Mouse (Mus musculus) ES-E14 (cell line): ENCODE data around the gene Hspbp1. TPM values are rescaled to one million over a fixed set of nuclear protein-coding genes. Genes with fewer than 3 reads are reported as not detected.

Source experiments
- DNase-seq: peaks from one replicate; pipeline ENCODE4 v3.0.0-alpha.2; 2013; ENCODE audit warnings: low read depth, low spot score
- H3K27ac ChIP-seq: 2 replicates; pipeline ENCODE4 v1.5.1; 2012; ENCODE audit warnings: low read depth, mild to moderate bottlenecking, low read length, moderate library complexity, mixed read lengths; ENCODE audit not compliant: poor library complexity, insufficient read depth, severe bottlenecking
- H3K36me3 ChIP-seq: 2 replicates; pipeline ENCODE4 v1.6.1; 2012; ENCODE audit warnings: mild to moderate bottlenecking, low read length, moderate library complexity, mixed read lengths; ENCODE audit not compliant: control insufficient read depth, poor library complexity, insufficient read depth, severe bottlenecking
- H3K4me1 ChIP-seq, 2 experiments: fragments of 150-350 bp in 1 of 2; sonication (generic) in 1 of 2; 2 replicates each; pipeline ENCODE4 v1.6.1; 2012; ENCODE audit warnings: low read length in 2 of 2, mild to moderate bottlenecking in 1 of 2, mixed read lengths in 1 of 2; ENCODE audit not compliant: control insufficient read depth in 2 of 2, insufficient read depth in 2 of 2, poor library complexity in 1 of 2
- H3K4me3 ChIP-seq, 2 experiments: fragments of 150-350 bp in 1 of 2; sonication (generic) in 1 of 2; 2 replicates each; pipeline ENCODE4 v1.5.1; 2012; ENCODE audit warnings: low read length in 2 of 2, low read depth in 1 of 2, mild to moderate bottlenecking in 1 of 2, mixed read lengths in 1 of 2; ENCODE audit not compliant: insufficient read depth in 1 of 2, poor library complexity in 1 of 2, severe bottlenecking in 1 of 2
- H3K9ac ChIP-seq: 2 replicates; pipeline ENCODE4 v1.6.1; 2012; ENCODE audit warnings: low read depth, mild to moderate bottlenecking, low read length, mixed read lengths; ENCODE audit not compliant: poor library complexity, insufficient read depth, severe bottlenecking
- H3K9me3 ChIP-seq: fragments of 150-350 bp; sonication (generic); 2 replicates; pipeline ENCODE4 v1.6.1; 2012; ENCODE audit warnings: low read depth, mild to moderate bottlenecking, low read length; ENCODE audit not compliant: control insufficient read depth, insufficient read depth
- CHD2 ChIP-seq: IDR thresholded peaks from 2 replicates; pipeline ENCODE4 v1.6.1; 2014; ENCODE audit warnings: mild to moderate bottlenecking, low read depth, low read length, inconsistent platforms
- HCFC1 ChIP-seq: IDR thresholded peaks from 2 replicates; pipeline ENCODE4 v1.6.1; 2012; ENCODE audit warnings: low read length, inconsistent platforms, borderline replicate concordance; ENCODE audit not compliant: insufficient read depth
- MAFK ChIP-seq: IDR thresholded peaks from 2 replicates; pipeline ENCODE4 v1.6.1; 2014; ENCODE audit warnings: mild to moderate bottlenecking, low read depth, low read length, inconsistent platforms; ENCODE audit not compliant: insufficient read depth
- in situ Hi-C, 2 experiments: fragments of 600-800 bp; cut with MboI; formaldehyde crosslinking; loops; one replicate each; pipeline ENCODE4 v1.15.1; 2025; ENCODE audit warnings: low sequenced_read_pairs in 2 of 2, inconsistent platforms in 1 of 2; ENCODE audit not compliant: unreplicated experiment in 2 of 2
- total RNA-seq: library from RNA; depleted of rRNA; stranded (reverse); fragments of 300-350 nt; gene quantifications from 2 replicates; pipeline ENCODE4 v1.2.3, GENCODE M21; 2012; rRNA removed

The Hspbp1 gene
- total RNA-seq, 1 experiment = 61.2 TPM

- no peaks in the 10 kb centered on the region for H3K9me3 ChIP-seq
- no peak overlapping the region for H3K9ac ChIP-seq
Observed at GRCm38 (mm10) chr7:4611921-4612341, 72.9 kb downstream of the Hspbp1 start.

GRCm38 (mm10) chr7:4611511-4611910 is 73.4 kb downstream of the Hspbp1 start:
- Histone ChIP-seq H3K9me3 (no peaks in the 10 kb centered on the region), H3K4me3 (no peak overlapping the region), H3K36me3 (no peaks in the 10 kb centered on the region), H3K27ac (no peak overlapping the region), H3K4me1 (peaks cover 0 to 2% of the 10 kb centered on the region in 2 experiments; a peak in 1 of 4 replicates), H3K9ac (no peak overlapping the region)
- no peak for DNase-seq
- in situ Hi-C loops = no loop called here
- TF ChIP-seq HCFC1 = no peak
- TF ChIP-seq MAFK = no peak

More at GRCm38 (mm10) chr7:4611921-4612341, 72.9 kb downstream of the Hspbp1 start:
- H3K27ac ChIP-seq = no peak overlapping the region
- TF ChIP-seq HCFC1 (no peak), CHD2 (no peak)
- in situ Hi-C loops = no loop called here
- H3K4me1 ChIP-seq = peaks cover 0 to 2% of the 10 kb centered on the region in 2 experiments; a peak in 1 of 4 replicates
- H3K36me3 ChIP-seq = no peaks in the 10 kb centered on the region
- DNase-seq = no peak
- H3K4me3 ChIP-seq = peak overlapping the region in 1 of 2 experiments; percentile 30; a peak in 2 of 4 replicates

Other genes with a start within 250 kb of the Hspbp1 start
- 25.3 and 27.0 TPM in 2 replicates for gene Rdh13, start 239.4 kb downstream of the Hspbp1 start, total RNA-seq
- gene Eps8l1, start 224.4 kb downstream of the Hspbp1 start, total RNA-seq = 0.18 and 0.42 TPM in 2 replicates
- gene Ppp1r12c, start 183.4 kb downstream of the Hspbp1 start, total RNA-seq = 83.2 and 126 TPM in 2 replicates
- 6.3 and 8.4 TPM in 2 replicates for gene Tnnt1, start 168.7 kb downstream of the Hspbp1 start, total RNA-seq
- gene Tnni3, start 160.8 kb downstream of the Hspbp1 start, total RNA-seq = 7.8 and 17.9 TPM in 2 replicates
- gene Dnaaf3, start 152.6 kb downstream of the Hspbp1 start, total RNA-seq = 3.1 and 6.3 TPM in 2 replicates
- 3.0 and 8.7 TPM in 2 replicates for gene Syt5, start 137.5 kb downstream of the Hspbp1 start, total RNA-seq
- gene Ptprh, start 81.0 kb downstream of the Hspbp1 start, total RNA-seq = 0.18 TPM in 1 of 2 replicates, not detected in the other
- 8.1 and 8.6 TPM in 2 replicates for gene Tmem86b, start 53.6 kb downstream of the Hspbp1 start, total RNA-seq
- 55.4 and 62.9 TPM in 2 replicates for gene Ppp6r1, start 26.0 kb downstream of the Hspbp1 start, total RNA-seq
- gene Brsk1, start 5.5 kb upstream of the Hspbp1 start, total RNA-seq = 20.7 and 26.2 TPM in 2 replicates
- 0.53 and 0.94 TPM in 2 replicates for gene Tmem150b, start 40.2 kb upstream of the Hspbp1 start, total RNA-seq
- gene Kmt5c, start 55.0 kb upstream of the Hspbp1 start, total RNA-seq = 68.4 and 121 TPM in 2 replicates
- 46.4 and 130 TPM in 2 replicates for gene Cox6b2, start 68.0 kb upstream of the Hspbp1 start, total RNA-seq
- gene Fam71e2, start 86.2 kb upstream of the Hspbp1 start, total RNA-seq = 0.11 TPM in 1 of 2 replicates, not detected in the other
- 1.2 and 2.1 TPM in 2 replicates for gene Il11, start 97.8 kb upstream of the Hspbp1 start, total RNA-seq
- gene Tmem190, start 97.9 kb upstream of the Hspbp1 start, total RNA-seq = not detected in 2 replicates
- 13.0 and 27.7 TPM in 2 replicates for gene Tmem238, start 104.6 kb upstream of the Hspbp1 start, total RNA-seq
- gene Rpl28, start 107.8 kb upstream of the Hspbp1 start, total RNA-seq = 1,352 and 1,377 TPM in 2 replicates
- 461 and 499 TPM in 2 replicates for gene Ube2s, start 127.5 kb upstream of the Hspbp1 start, total RNA-seq
- gene Shisa7, start 159.6 kb upstream of the Hspbp1 start, total RNA-seq = 6.9 and 8.4 TPM in 2 replicates
- 3.5 and 3.7 TPM in 2 replicates for gene Isoc2b, start 185.2 kb upstream of the Hspbp1 start, total RNA-seq
- gene Isoc2a, start 192.1 kb upstream of the Hspbp1 start, total RNA-seq = 13.0 and 16.1 TPM in 2 replicates
- 1.6 and 2.2 TPM in 2 replicates for gene Gm36210, start 221.4 kb upstream of the Hspbp1 start, total RNA-seq
- gene Zfp628, start 230.1 kb upstream of the Hspbp1 start, total RNA-seq = 4.0 and 4.3 TPM in 2 replicates
- 1.2 and 1.7 TPM in 2 replicates for gene Nat14, start 237.0 kb upstream of the Hspbp1 start, total RNA-seq
- gene Ssc5d, start 240.7 kb upstream of the Hspbp1 start, total RNA-seq = 0.94 and 1.3 TPM in 2 replicates